Mouse (Mus musculus) frontal cortex, adult (tissue): ENCODE measurements around the gene Agrn.

ENCODE experiments used
- ATAC-seq: cut with Nextera tagmentation; 2 replicates; pipeline ENCODE4 v1.9.2; 2017; ENCODE audit warnings: mild to moderate bottlenecking, moderate library complexity, mixed read lengths; ENCODE audit not compliant: low TSS enrichment

Gene Agrn

DNA sequence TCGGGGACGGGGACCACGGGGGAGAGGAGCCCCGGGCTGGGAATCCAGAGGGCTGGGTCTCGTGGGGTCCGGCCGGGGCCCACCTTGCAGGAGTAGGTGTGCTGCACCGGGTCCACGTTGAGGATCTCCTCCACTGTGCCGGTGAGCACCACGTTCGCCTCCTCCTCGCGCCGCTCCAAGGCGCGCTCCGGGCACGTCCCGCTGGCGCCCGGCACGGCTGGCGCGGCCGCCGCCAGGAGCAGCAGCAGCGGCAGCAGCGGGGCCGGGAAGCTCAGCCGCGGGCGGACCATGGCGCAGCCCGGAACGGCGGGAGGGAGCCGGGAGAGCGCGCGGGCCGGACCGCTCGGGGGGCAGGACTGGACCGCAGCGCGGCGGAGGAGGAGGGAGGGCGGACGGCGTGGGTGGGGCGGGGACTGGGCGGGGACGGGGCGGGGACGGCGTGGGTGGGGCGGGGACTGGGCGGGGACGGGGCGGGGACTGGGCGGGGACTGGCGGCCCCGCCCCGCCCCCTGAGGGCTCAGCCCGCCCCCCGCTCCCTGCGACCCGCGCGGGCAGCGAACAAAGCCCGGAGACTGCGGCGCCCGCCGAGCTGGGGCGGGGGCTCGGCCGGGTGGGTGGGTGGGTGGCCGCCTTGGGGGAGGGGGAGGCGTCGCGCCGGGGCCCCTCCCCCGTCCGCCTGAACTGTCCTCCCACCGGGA, at the start of gene Agrn:
TSS of gene Agrn (minus strand) at position 358 of the 698 bp plus-strand sequence.
- peak; percentile 47 for ATAC-seq

GRCm38 (mm10) chr4:156236651-156237447, 39.6 kb upstream of the Agrn start:
- ATAC-seq, result no peak

GRCm38 (mm10) chr4:156235808-156236533, 38.7 kb upstream of the Agrn start, which contains the start of gene Noc2l:
Gene Noc2l, plus strand, starts transcription at chr4:156236010.
- ATAC-seq, result peak; percentile 84

GRCm38 (mm10) chr4:156235360-156235770, 38.1 kb upstream of the Agrn start:
- no peak; the same call in 1 of the 2 replicates for ATAC-seq

DNA sequence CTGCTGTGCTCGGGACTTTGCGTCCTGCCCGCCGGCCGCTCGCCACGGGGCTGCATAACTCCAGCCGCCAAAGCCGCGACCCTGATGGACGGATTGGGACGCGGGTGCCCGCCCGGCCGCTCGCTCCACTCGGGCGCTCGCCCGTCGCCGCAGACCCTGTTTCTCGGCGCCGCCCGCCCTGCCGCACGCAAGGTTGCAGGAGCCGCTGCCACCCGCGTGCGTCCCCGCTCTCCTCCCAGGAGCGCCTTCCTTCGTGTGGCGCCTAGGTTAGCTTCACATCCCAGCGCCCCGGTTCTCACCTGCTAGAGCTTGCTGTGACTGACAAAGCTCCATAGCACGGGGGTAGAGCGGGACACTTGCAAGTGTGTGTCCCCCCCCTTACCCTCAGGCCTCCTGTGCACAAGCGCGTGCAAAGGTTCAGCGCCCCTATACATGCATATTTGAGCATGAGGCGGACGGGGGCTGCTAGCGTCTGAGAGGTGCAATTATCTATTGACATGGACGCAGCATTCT, 37.5 kb upstream of the Agrn start, which contains the start of gene Plekhn1:
TSS of gene Plekhn1 (minus strand) at position 157 of the 513 bp plus-strand sequence.
- ATAC-seq, result peak; percentile 74

GRCm38 (mm10) chr4:156234021-156234501, 36.8 kb upstream of the Agrn start:
- no peak for ATAC-seq

GRCm38 (mm10) chr4:156228393-156229024, 31.2 kb upstream of the Agrn start:
- ATAC-seq, result peak; percentile 79

DNA sequence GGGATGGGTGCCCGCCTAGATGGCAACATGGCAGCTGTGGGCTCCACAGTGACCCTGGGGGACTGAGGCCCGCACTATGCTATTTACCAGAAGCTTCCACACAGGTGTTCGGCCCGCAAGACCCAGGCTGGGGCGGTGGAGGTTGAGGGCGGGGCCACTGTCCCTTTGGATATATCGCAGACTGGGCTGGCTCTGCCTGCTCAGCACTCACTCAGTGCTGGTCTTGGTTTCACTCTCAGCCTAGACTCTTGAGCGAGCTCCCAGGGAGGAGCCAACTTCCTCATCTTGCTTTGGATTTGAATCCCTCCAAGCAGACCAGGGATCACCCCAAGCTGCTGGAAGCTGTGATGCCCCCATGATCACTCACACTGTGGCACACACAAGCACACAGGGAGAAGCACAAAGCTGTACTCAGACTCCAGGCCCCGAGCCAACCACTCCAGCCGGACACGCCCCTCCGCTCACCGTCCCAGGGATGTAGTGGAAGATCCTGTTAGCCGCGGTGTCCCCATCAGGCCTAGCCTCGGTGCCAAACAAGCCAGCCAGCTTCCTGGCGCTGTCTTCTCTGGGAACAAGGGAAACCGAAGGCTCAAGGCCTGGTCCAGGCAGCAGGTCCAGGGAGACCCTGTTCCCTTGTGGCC, 30.6 kb upstream of the Agrn start:
- no peak for ATAC-seq

GRCm38 (mm10) chr4:156224276-156224675, 27.0 kb upstream of the Agrn start:
- ATAC-seq, result no peak

GRCm38 (mm10) chr4:156219936-156220335, 22.6 kb upstream of the Agrn start:
- no peak for ATAC-seq

GRCm38 (mm10) chr4:156217838-156218237, 20.6 kb upstream of the Agrn start:
- ATAC-seq, result no peak

DNA sequence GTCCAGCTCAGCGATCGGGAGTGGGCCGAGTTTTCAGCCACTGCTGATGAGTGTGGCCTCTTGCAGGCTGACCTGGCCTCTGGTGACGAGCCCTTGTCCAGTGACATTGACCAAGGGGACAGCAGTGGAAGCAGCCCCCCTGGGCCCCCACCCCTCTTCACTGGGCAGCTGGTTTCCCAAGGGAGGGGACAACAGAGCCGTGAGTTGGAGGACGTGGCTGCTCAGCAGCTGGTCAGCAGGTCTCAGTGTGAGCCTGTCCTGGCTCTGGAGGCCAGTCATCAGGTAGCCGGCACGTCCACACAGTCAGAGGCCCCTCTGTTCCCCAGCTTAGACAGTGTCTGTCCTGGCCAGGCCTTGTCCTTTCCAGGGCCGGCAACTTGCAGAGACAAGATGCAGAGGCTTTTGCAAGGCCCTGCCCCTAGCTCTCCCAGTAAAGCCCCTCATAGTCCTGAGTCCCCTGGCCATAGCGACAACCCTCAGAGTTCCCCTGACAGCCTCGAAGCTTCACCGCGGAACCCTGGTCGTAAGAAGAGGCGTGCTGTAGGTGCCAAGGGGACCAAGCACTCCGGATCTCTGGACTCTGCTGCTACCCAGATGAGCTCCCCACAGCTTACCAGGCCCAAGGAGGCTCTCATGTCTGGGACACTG, 19.9 kb upstream of the Agrn start:
- ATAC-seq, result no peak

GRCm38 (mm10) chr4:156216196-156216595, 18.9 kb upstream of the Agrn start:
- no peak for ATAC-seq

DNA sequence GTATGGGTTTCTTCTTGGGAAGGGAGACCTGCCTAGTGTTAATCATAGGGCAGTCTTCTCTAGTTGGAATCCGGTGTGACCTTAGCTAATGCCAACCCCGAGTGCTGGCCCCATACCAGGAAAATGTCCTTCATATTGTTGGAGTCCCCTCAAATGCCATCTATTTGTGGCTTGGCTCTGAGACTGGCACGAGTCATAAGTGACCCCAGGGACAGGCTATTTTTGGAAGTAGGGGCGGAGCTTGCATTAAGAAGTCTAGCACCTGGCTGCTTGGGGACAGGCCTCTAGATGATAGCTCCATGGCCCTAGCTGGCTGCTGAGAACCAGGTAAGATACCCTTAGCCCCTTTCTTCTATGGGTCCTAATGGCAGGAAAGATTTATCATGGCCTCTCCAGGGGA, 18.4 kb upstream of the Agrn start, which contains the start of gene Perm1:
TSS of gene Perm1 (plus strand) at position 220 of the 400 bp plus-strand sequence.
- ATAC-seq, result no peak

- no peak for ATAC-seq
Observed at GRCm38 (mm10) chr4:156213134-156213533, 15.8 kb upstream of the Agrn start.

- peak; percentile 55; the same call in 1 of the 2 replicates for ATAC-seq
Observed at GRCm38 (mm10) chr4:156209963-156210635, 12.8 kb upstream of the Agrn start.

DNA sequence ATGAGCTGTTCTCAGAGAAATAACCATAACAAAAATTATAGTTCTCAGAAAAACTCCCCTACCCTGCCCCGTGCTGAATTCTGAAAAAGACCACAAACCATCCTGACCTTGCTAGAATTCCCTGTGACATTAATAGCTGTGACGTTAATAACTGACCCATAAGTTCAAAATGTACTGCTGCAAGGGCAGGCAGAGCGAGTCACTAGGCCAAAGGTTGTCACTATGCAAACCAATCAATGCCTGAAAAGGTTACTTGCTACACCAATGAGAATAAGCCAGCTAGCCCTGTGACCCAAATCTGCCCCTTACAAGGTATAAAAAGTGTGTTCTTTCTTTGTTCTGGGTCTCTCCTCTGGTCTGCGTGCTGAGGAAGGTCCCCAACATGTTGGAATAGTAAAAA, 11.6 kb upstream of the Agrn start:
- ATAC-seq, result no peak

DNA sequence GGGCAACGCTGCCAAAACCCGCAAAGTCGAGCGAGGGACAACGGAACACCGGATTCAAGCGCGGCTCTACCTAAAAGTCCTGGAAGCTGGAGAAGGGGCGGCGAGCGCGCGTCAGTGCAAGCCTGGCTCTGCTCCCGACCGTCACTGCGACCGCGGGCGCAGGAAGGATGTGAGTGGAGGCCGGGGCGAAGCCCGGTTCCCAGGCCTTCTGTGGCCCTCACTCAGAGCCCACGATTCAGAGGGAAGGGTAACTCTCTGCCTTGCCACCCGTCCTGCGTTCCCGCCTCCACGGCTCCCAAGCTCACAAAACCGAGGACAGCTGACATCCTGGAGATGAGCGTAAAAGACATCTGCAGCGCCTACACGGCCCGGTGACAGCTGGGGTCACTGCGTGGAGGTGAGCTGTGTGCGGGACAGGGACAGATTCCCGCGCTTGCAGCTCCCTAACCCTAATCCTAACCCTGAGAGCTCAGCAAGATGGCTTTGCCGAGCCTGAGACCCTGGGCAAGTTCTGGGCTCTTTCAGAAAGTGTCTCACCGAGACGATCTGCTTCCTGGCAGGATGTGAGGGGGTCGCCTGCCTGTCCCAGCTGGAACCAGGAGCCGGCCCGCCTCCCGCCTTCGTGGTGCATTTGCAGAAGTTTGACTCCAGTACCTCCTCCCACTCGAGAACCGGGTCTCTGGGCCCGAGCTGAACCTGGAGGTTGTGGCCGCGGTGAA, 6.3 kb upstream of the Agrn start:
- 0 out of 2 replicates have a peak, but pooled peaks have one; percentile 8 for ATAC-seq

- ATAC-seq, result peak; percentile 80
Observed at GRCm38 (mm10) chr4:156203001-156203412, 5.7 kb upstream of the Agrn start, which contains the start of gene AW011738. Gene AW011738, plus strand, starts transcription at chr4:156203304.
